Mouse (Mus musculus): ENCODE results near the gene Mettl22. TPM values are rescaled to one million over a fixed set of nuclear protein-coding genes. Genes with fewer than 3 reads are reported as not detected.

Mettl22 gene
- total and polyA plus RNA-seq, 2 experiments from 2014 or later: 34.0 to 66.9 TPM

- no peaks in the 10 kb centered on the region for H3K27me3 ChIP-seq (ENCODE audit: insufficient read depth, low read length)
- H3K36me3 ChIP-seq (ENCODE audit: insufficient read depth, low read length): no peaks in the 10 kb centered on the region
- H3K4me2 ChIP-seq (ENCODE audit: low read depth, low read length): no peak overlapping the region
- H3K4me3 ChIP-seq (ENCODE audit: low read length): no peak overlapping the region
- no peak overlapping the region for H3K9ac ChIP-seq (replicated peaks; ENCODE audit: low read length)
- no peak overlapping the region for H3K27ac ChIP-seq
- no peak for TF ChIP-seq CTCF (IDR thresholded peaks at IDR 0.05; ENCODE audit: low read depth)
- peak; percentile 13 for DNase-seq (ENCODE audit: low spot score)
- no peak for ATAC-seq
- no peaks in the 10 kb centered on the region for H3K9me3 ChIP-seq (ENCODE audit: low read length)
- WGBS: 56% methylated on average over 2 of the region's 2 CpGs
- H3K4me1 ChIP-seq (ENCODE audit: insufficient read depth, low read length): no peaks in the 10 kb centered on the region
These were observed 26.4 kb downstream of the Mettl22 start for GRCm38 (mm10) chr16:8496967-8497366.

- Histone ChIP-seq H3K27ac (no peak overlapping the region), H3K27me3 (ENCODE audit: insufficient read depth, low read length) (no peaks in the 10 kb centered on the region), H3K9me3 (ENCODE audit: low read length) (no peaks in the 10 kb centered on the region), H3K9ac (replicated peaks; ENCODE audit: low read length) (no peak overlapping the region), H3K4me3 (ENCODE audit: low read length) (no peak overlapping the region), H3K4me2 (ENCODE audit: low read depth, low read length) (no peak overlapping the region), H3K4me1 (ENCODE audit: insufficient read depth, low read length) (no peaks in the 10 kb centered on the region), H3K36me3 (ENCODE audit: insufficient read depth, low read length) (no peaks in the 10 kb centered on the region)
- WGBS: 50% methylated on average over 2 of the region's 2 CpGs
- DNase-seq (ENCODE audit: low spot score): no peak
- no peak for ATAC-seq
- TF ChIP-seq CTCF (IDR thresholded peaks at IDR 0.05; ENCODE audit: low read depth): no peak
These were observed 33.7 kb downstream of the Mettl22 start for GRCm38 (mm10) chr16:8504271-8504670.

- H3K9me3 ChIP-seq (ENCODE audit: low read length): no peaks in the 10 kb centered on the region
- no peak overlapping the region for H3K4me3 ChIP-seq (ENCODE audit: low read length)
- no peaks in the 10 kb centered on the region for H3K36me3 ChIP-seq (ENCODE audit: insufficient read depth, low read length)
- peaks cover 9% of the 10 kb centered on the region for H3K4me1 ChIP-seq (ENCODE audit: insufficient read depth, low read length)
- 71% methylated on average over 5 of the region's 5 CpGs for WGBS
- no peak overlapping the region for H3K27ac ChIP-seq
- TF ChIP-seq CTCF (IDR thresholded peaks at IDR 0.05; ENCODE audit: low read depth): no peak
- H3K9ac ChIP-seq (replicated peaks; ENCODE audit: low read length): no peak overlapping the region
- DNase-seq (ENCODE audit: low spot score) (no peak), ATAC-seq (no peak)
- no peaks in the 10 kb centered on the region for H3K27me3 ChIP-seq (ENCODE audit: insufficient read depth, low read length)
- no peak overlapping the region for H3K4me2 ChIP-seq (ENCODE audit: low read depth, low read length)
These were observed 39.3 kb downstream of the Mettl22 start for GRCm38 (mm10) chr16:8509894-8510293.

GRCm38 (mm10) chr16:8512830-8513229, 42.2 kb downstream of the Mettl22 start:
- Histone ChIP-seq H3K27ac (no peak overlapping the region), H3K9me3 (ENCODE audit: low read length) (no peaks in the 10 kb centered on the region), H3K27me3 (ENCODE audit: insufficient read depth, low read length) (no peaks in the 10 kb centered on the region), H3K36me3 (ENCODE audit: insufficient read depth, low read length) (no peaks in the 10 kb centered on the region), H3K4me3 (ENCODE audit: low read length) (peak overlapping the region; percentile 56), H3K4me1 (ENCODE audit: insufficient read depth, low read length) (peaks cover 13% of the 10 kb centered on the region), H3K9ac (replicated peaks; ENCODE audit: low read length) (peak overlapping the region; percentile 65; the same call in 1 of the 2 replicates), H3K4me2 (ENCODE audit: low read depth, low read length) (peak overlapping the region; percentile 77)
- no peak for TF ChIP-seq CTCF (IDR thresholded peaks at IDR 0.05; ENCODE audit: low read depth)
- ATAC-seq: no peak
- no peak for DNase-seq (ENCODE audit: low spot score)
- WGBS: 3% methylated on average over 5 of the region's 5 CpGs

GRCm38 (mm10) chr16:8513236-8513906, 42.8 kb downstream of the Mettl22 start, which contains the start of gene Abat:
Abat (plus strand) TSS chr16:8513429.
- ATAC-seq: peak; percentile 99

GRCm38 (mm10) chr16:8514180-8514579, 43.6 kb downstream of the Mettl22 start:
- peaks cover 13% of the 10 kb centered on the region for H3K4me1 ChIP-seq (ENCODE audit: insufficient read depth, low read length)
- H3K27ac ChIP-seq: peak overlapping the region; percentile 84; the same call in 1 of the 2 replicates
- peak; percentile 82 for DNase-seq (ENCODE audit: low spot score)
- no peak for TF ChIP-seq CTCF (IDR thresholded peaks at IDR 0.05; ENCODE audit: low read depth)
- no peak for ATAC-seq
- no peaks in the 10 kb centered on the region for H3K27me3 ChIP-seq (ENCODE audit: insufficient read depth, low read length)
- peak overlapping the region; percentile 65 for H3K9ac ChIP-seq (replicated peaks; ENCODE audit: low read length)
- H3K9me3 ChIP-seq (ENCODE audit: low read length): no peaks in the 10 kb centered on the region
- H3K36me3 ChIP-seq (ENCODE audit: insufficient read depth, low read length): no peaks in the 10 kb centered on the region
- peak overlapping the region; percentile 56 for H3K4me3 ChIP-seq (ENCODE audit: low read length)
- peak overlapping the region; percentile 77 for H3K4me2 ChIP-seq (ENCODE audit: low read depth, low read length)
- 11% methylated on average over 4 of the region's 4 CpGs for WGBS

More at GRCm38 (mm10) chr16:8513236-8513906, 42.8 kb downstream of the Mettl22 start, which contains the start of gene Abat:
- Histone ChIP-seq H3K9ac (replicated peaks; ENCODE audit: low read length) (peak within 1 kb of the TSS; percentile 65), H3K4me3 (ENCODE audit: low read length) (peak within 1 kb of the TSS; percentile 56), H3K27ac (peak within 1 kb of the TSS; percentile 84), H3K4me1 (ENCODE audit: insufficient read depth, low read length) (peaks cover 13% of the 10 kb centered on the region), H3K27me3 (ENCODE audit: insufficient read depth, low read length) (no peaks in the 10 kb centered on the region), H3K36me3 (ENCODE audit: insufficient read depth, low read length) (no peaks in the 10 kb centered on the region), H3K9me3 (ENCODE audit: low read length) (no peaks in the 10 kb centered on the region), H3K4me2 (ENCODE audit: low read depth, low read length) (peak within 1 kb of the TSS; percentile 77)
- DNase-seq (ENCODE audit: low spot score): peak; percentile 97
- WGBS: under 1% methylated on average over 43 of the region's 46 CpGs
- TF ChIP-seq CTCF (IDR thresholded peaks at IDR 0.05; ENCODE audit: low read depth): no peak

GRCm38 (mm10) chr16:8520525-8520924, 49.9 kb downstream of the Mettl22 start:
- Histone ChIP-seq H3K4me1 (ENCODE audit: insufficient read depth, low read length) (no peaks in the 10 kb centered on the region; the same call in 1 of the 2 replicates), H3K36me3 (ENCODE audit: insufficient read depth, low read length) (no peaks in the 10 kb centered on the region), H3K9me3 (ENCODE audit: low read length) (no peaks in the 10 kb centered on the region), H3K27me3 (ENCODE audit: insufficient read depth, low read length) (no peaks in the 10 kb centered on the region), H3K27ac (no peak overlapping the region), H3K9ac (replicated peaks; ENCODE audit: low read length) (no peak overlapping the region), H3K4me3 (ENCODE audit: low read length) (no peak overlapping the region), H3K4me2 (ENCODE audit: low read depth, low read length) (no peak overlapping the region)
- ATAC-seq: no peak
- 74% methylated on average over 5 of the region's 5 CpGs for WGBS
- no peak for DNase-seq (ENCODE audit: low spot score)
- TF ChIP-seq CTCF (IDR thresholded peaks at IDR 0.05; ENCODE audit: low read depth): no peak

All from hindbrain, postnatal 0 days (tissue).